Mouse (Mus musculus): ENCODE measurements around the gene Arid3a.

DNA sequence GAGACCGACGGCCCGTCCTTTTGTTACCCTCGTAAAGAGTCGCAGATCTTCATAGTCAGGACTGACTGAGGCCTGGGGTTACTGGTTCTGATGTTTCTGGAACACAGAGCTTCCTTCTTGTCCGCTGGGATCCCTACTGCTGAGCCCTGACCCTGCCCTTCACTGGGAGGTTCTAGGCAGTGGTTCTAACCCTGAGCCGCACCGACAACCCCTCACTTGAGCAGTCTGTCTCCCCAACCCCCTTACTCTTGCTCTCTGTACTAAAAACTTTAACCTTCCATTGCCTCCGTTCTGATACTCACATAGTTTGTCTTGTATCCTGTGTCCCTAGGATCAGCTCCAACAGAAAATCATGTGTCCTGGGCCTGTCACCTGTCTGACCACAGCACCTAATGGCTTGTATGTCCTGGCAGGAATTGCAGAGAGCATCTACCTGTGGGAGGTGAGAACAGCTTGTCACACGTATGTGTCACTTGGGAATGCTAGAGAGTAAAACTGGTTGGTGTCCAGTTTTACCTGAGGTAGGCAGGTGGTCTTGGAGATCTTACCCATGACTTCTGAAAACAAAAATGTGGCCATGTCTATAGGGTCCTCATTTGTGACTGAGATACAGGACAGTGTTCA, 33.9 kb downstream of the Arid3a start:
- TF ChIP-seq POLR2A (IDR thresholded peaks at IDR 0.05; ENCODE audit: low read depth, low read length) (no peak), CTCF (conservative IDR thresholded peaks at IDR 0.05; ENCODE audit: insufficient read depth, insufficient read length, low read depth, low read length) (no peak)
